Mouse (Mus musculus) G1E (cell line): ENCODE data around the gene Tap2.

Experiments
- CTCF ChIP-seq: IDR thresholded peaks from 2 replicates; pipeline ENCODE4 v1.5.1; 2012; ENCODE audit warnings: low read depth, low read length, inconsistent platforms, mixed read lengths
- GATA1 ChIP-seq: IDR thresholded peaks from 2 replicates; pipeline ENCODE4 v1.6.1; 2012; ENCODE audit warnings: borderline replicate concordance, low read length, inconsistent platforms, mixed read lengths
- POLR2AphosphoS5 ChIP-seq: IDR thresholded peaks from 2 replicates; pipeline ENCODE4 v1.6.1; 2012; ENCODE audit warnings: low read depth, low read length, inconsistent platforms; ENCODE audit not compliant: insufficient replicate concordance
- TAL1 ChIP-seq: conservative IDR thresholded peaks from 2 replicates; pipeline ENCODE4 v1.6.1; 2012; ENCODE audit warnings: low read depth, low read length, inconsistent platforms, mixed read lengths

DNA sequence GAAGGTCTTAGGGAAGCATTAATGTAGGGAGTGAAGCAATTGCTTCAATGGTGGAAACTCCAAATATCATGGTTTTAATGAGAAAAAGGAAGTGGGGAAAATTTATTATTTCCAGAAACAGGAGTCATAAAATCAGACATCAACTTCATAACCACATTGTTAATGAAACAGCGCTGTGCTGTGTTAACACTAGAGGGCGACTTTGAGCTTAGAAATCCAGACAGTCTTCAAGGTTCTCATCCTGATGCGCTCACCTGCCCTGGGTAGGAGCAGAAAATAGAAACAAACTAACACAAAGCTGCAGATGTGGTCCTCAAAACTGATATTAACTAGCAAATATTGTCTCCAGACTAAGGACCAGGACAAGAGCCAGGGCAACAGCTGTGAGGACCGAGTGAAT is 46.6 kb downstream of the Tap2 start:
- TF ChIP-seq CTCF (peak; percentile 52; the same call in 1 of the 2 replicates), GATA1 (no peak), POLR2AphosphoS5 (no peak), TAL1 (no peak)
